Mouse (Mus musculus): ENCODE data around the gene Ddx39b. TPM values are rescaled to one million over a fixed set of nuclear protein-coding genes. Genes with fewer than 3 reads are reported as not detected.
"Not testable (repeated sequence)": the region's sequence is repeated elsewhere in the genome, so short reads cannot be mapped to it uniquely, and the experiment has no call there.

Ddx39b gene
- polyA plus RNA-seq, 1 experiment from 2014 or later, result 385 TPM

DNA sequence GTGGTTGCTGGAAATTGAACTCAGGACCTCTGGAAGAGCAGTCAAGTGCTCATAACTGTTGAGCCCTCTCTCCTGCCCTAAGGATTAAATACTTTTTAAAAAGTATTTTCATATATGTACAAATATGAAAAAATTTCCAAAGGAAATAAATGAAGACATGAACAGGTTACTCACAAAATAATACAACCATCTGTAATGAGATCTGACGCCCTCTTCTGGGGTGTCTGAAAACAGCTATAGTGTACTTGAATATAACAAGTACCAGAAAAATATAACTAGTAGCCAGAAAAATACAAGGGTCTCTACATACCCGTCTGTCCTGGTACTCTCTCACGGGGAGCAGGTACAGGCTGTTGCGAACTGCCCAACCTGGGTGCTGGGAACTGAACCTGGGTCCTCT lies 16.9 kb upstream of the Ddx39b start:
- 91% methylated on average over 4 of the region's 4 CpGs for WGBS
- H3K4me3 ChIP-seq, result no peak overlapping the region
- H3K36me3 ChIP-seq, result peaks cover 70% of the 10 kb centered on the region
- H3K9me3 ChIP-seq, result no peaks in the 10 kb centered on the region
- H3K4me1 ChIP-seq (replicated peaks), result no peaks in the 10 kb centered on the region
- no peaks in the 10 kb centered on the region for H3K27me3 ChIP-seq
- ATAC-seq (ENCODE audit: low read depth), result no peak
- no peak overlapping the region for H3K27ac ChIP-seq (replicated peaks)
- no peak overlapping the region for H3K4me2 ChIP-seq
- no peak overlapping the region for H3K9ac ChIP-seq

DNA sequence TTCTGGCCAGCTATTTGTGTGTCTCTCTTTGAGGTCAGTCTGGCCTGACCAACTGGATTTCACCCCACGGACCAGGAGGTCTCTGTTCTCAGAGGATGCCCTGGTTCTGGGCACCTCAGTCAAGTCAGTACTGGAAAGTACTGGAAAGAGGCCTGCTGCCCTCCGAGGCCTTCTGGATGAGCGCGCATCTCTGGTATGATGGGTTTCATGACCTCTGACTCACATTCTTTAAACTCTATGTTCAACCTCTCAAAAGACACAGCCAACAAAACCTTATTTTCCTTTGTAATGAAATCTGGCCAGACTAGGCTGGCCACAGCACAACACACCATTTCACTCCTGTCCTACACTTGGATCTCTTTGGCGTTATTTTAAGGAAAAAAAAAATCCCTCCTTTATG lies 16.1 kb upstream of the Ddx39b start:
- no peak overlapping the region for H3K27ac ChIP-seq (replicated peaks)
- H3K36me3 ChIP-seq, result peaks cover 70% of the 10 kb centered on the region
- no peak overlapping the region for H3K4me3 ChIP-seq
- H3K27me3 ChIP-seq, result no peaks in the 10 kb centered on the region
- ATAC-seq (ENCODE audit: low read depth), result no peak
- 95% methylated on average over 5 of the region's 5 CpGs for WGBS
- H3K4me2 ChIP-seq, result no peak overlapping the region
- H3K9me3 ChIP-seq, result no peaks in the 10 kb centered on the region
- H3K4me1 ChIP-seq (replicated peaks), result no peaks in the 10 kb centered on the region
- H3K9ac ChIP-seq, result no peak overlapping the region

DNA sequence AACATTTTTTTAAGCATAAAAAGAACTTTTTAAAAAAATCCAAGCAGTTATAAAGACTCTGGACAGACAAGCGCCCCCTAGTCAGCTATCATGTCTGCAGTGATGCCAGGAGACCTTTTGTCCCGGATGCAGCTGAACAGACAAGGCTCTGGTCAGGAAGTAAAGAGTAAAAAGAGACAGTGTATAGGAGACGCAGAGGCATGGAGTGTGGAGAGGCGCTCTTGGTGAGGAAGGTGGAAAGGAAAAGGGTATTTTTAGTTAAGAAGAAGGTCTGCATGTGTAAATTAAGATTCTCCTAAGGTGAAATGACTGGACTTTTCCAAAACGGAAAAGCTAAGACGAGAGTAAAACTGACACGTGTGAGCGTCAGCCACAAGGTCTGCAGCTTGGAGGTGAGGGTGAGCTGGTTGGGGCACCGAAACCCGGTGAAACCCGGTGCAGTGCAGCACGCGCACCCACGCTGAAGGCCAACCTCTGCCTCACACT lies 14.9 kb upstream of the Ddx39b start:
- Histone ChIP-seq H3K4me3 (no peak overlapping the region), H3K9me3 (no peaks in the 10 kb centered on the region), H3K27ac (replicated peaks) (no peak overlapping the region), H3K36me3 (peaks cover 71% of the 10 kb centered on the region), H3K9ac (no peak overlapping the region), H3K27me3 (no peaks in the 10 kb centered on the region), H3K4me2 (no peak overlapping the region), H3K4me1 (replicated peaks) (peaks cover under 1% of the 10 kb centered on the region; the same call in 1 of the 2 replicates)
- WGBS, result 91% methylated on average over 14 of the region's 14 CpGs
- ATAC-seq (ENCODE audit: low read depth), result no peak

DNA sequence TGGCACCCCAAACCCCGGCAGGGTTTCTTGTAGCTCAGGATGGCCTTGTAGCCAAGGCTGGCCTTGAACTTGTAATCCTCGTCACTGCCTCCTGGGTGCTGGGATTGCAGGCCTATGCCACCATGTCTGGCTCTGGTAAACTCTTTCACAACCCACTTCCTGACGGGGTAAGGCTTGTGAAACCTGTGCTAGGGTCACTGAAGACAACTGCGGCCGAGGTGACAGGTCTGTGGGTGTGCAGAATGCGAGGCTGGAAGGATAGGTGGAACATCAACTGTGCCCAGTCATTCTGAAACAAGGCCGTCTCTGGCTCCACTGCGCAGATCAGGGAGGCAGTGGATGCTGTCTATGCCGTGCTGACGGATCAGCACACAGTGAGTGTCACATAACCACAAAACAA lies 10.5 kb upstream of the Ddx39b start:
- Histone ChIP-seq H3K4me1 (replicated peaks) (peaks cover 31% of the 10 kb centered on the region), H3K27me3 (no peaks in the 10 kb centered on the region), H3K27ac (replicated peaks) (no peak overlapping the region), H3K4me2 (no peak overlapping the region), H3K36me3 (peaks cover 52% of the 10 kb centered on the region), H3K9me3 (no peaks in the 10 kb centered on the region), H3K4me3 (no peak overlapping the region), H3K9ac (peak overlapping the region; percentile 42; the same call in 1 of the 2 replicates)
- ATAC-seq (ENCODE audit: low read depth), result no peak
- 95% methylated on average over 10 of the region's 10 CpGs for WGBS

DNA sequence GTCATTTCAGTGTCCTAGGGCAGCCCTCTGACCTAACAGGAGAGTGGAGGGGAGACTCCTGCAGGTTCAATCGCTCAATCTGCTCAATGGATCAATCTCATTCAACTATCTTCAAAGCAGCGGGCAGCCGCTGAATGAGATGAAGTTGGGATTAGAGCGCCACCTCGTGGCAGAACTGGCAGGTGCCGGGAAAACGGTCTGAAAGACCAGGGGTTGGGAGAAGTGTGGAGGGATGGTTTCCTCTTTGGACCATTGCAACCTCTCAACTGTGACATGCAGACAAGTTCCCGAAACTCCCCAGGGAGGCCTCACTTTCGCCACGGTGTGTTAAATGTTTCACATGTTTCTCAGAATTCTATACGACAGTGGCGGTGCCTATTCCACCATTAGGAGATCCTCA lies 9.5 kb upstream of the Ddx39b start:
- H3K27me3 ChIP-seq, result no peaks in the 10 kb centered on the region
- H3K4me3 ChIP-seq, result no peak overlapping the region
- H3K9me3 ChIP-seq, result no peaks in the 10 kb centered on the region
- 0 out of 2 replicates have a peak overlapping the region, but pooled peaks have one; percentile 4 for H3K4me2 ChIP-seq
- WGBS, result 12% methylated on average over 12 of the region's 12 CpGs
- H3K9ac ChIP-seq, result peak overlapping the region; percentile 42
- H3K36me3 ChIP-seq, result peaks cover 46% of the 10 kb centered on the region
- peaks cover 38% of the 10 kb centered on the region for H3K4me1 ChIP-seq (replicated peaks)
- no peak for ATAC-seq (ENCODE audit: low read depth)
- H3K27ac ChIP-seq (replicated peaks), result no peak overlapping the region

DNA sequence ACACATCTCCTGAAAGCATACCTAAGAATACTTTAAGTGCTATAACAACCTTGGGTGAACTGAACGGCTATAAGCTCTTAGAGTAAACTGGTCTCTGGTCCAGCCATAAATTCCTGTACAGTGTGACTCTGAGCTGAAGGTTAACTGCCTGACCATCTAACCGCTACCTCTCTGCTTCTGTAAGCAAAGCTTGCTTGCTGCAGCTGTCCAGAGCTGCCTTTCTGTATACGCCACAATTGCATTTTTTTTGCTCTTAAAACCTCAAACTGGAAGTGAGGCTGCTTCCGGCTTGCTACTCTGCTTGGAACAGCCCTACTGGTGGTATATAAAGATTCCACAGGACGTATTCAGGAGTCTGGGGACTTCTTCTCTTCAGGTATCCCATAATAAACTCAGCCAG lies 8.9 kb upstream of the Ddx39b start:
- H3K9me3 ChIP-seq, result no peaks in the 10 kb centered on the region
- WGBS, result 89% methylated on average over 5 of the region's 5 CpGs
- no peak overlapping the region for H3K4me2 ChIP-seq
- H3K4me3 ChIP-seq, result no peak overlapping the region
- no peak for ATAC-seq (ENCODE audit: low read depth)
- H3K9ac ChIP-seq, result peak overlapping the region; percentile 31; the same call in 1 of the 2 replicates
- no peak overlapping the region for H3K27ac ChIP-seq (replicated peaks)
- peaks cover 44% of the 10 kb centered on the region for H3K4me1 ChIP-seq (replicated peaks)
- no peaks in the 10 kb centered on the region for H3K27me3 ChIP-seq
- H3K36me3 ChIP-seq, result peaks cover 40% of the 10 kb centered on the region

DNA sequence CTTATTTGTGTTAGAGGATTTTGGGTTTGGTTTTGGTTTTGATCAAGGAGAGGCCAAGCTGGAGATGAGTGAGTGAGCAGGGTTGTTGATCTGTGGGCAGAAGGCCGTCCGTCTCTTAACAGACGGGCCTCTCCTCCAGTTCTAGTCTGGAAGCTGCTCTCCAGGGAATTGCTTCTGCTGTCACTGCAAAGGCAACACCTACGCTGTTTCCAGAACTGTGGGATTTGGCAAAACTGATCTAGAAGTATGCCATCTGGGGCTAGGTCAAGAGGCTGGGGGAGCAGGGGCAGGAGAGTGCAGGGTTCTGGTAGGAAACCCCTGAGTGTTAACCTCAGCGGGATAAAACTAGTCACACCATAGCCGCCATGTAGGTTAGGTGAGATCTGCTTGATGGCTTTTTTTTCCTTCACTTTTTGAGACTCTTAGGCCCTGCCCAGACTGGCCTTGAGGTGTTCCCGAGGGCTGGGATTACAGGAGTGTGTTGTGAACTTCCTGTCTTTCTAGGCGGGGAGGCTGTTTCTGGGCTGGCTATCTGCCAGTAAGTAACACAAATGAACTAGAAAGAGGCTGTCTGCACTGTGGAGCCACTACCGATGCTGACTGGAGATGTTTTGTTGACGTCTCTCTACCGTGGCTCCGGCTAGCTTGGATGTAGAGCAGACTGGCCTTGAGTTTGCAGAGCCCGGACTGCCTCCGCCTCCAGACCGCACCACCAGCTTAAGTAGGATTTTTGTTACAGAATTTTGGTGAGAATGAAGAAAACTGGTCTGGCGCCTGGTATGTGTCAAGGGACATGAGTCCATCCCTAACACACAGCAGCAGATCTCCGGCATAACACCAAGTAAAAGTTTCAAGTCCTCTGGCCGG lies 8.2 kb upstream of the Ddx39b start, which contains the start of gene Atp6v1g2:
Atp6v1g2 (plus strand) TSS at position 547 of the 867 bp plus-strand sequence.
- Histone ChIP-seq H3K27me3 (no peaks in the 10 kb centered on the region), H3K27ac (replicated peaks) (peak within 1 kb of the TSS; percentile 95; the same call in 1 of the 2 replicates), H3K4me3 (peak within 1 kb of the TSS; percentile 53), H3K9ac (peak within 1 kb of the TSS; percentile 77), H3K4me1 (replicated peaks) (peaks cover 44% of the 10 kb centered on the region), H3K36me3 (peaks cover 33% of the 10 kb centered on the region), H3K9me3 (no peaks in the 10 kb centered on the region), H3K4me2 (peak within 1 kb of the TSS; percentile 97)
- ATAC-seq (ENCODE audit: low read depth), result no peak
- WGBS, result 80% methylated on average over 18 of the region's 18 CpGs

DNA sequence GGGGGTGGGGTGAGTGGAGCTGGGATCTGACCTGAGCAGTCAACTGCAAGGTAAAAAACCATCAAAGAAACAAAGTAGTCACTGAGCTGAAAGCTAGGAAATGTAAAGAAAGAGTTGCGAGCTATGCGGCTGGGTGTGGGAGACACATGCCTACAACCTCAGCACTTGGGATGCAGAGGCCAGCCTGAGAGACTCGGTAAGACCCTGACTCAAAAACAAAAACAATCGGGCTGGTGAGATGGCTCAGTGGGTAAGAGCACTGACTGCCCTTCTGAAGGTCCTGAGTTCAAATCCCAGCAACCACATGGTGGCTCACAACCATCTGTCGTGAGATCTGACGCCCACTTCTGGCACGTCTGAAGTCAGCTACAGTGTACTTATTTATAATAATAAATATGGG lies 7.5 kb upstream of the Ddx39b start:
- not testable (repeated sequence) for H3K9me3 ChIP-seq; H3K27me3 ChIP-seq; H3K27ac ChIP-seq (replicated peaks); ATAC-seq (ENCODE audit: low read depth)
- Histone ChIP-seq H3K4me3 (0 out of 2 replicates have a peak overlapping the region, but pooled peaks have one; percentile 53), H3K36me3 (peaks cover 26% of the 10 kb centered on the region), H3K9ac (peak overlapping the region; percentile 77; the same call in 1 of the 2 replicates), H3K4me2 (peak overlapping the region; percentile 97), H3K4me1 (replicated peaks) (peaks cover 44% of the 10 kb centered on the region)
- WGBS, result 90% methylated on average over 7 of the region's 7 CpGs

DNA sequence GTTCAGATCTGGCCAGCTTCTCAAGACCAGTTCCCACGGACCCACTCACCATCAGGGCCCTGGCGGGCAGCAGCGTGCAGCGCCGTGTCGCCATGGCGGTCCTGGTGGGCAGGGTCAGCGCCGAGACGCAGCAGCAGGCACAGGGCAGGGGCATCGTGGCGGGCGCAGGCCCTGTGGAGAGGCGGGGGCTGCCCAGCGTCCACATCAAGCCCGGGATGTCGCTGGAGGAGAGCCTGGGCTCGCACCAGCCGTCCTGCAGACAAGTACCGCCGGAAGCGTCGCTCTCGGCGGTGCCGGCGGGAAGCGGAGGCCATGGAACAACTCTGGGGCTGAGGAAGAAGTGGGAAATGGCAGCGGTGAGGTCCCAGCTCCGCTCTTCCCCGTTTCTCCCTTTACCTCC lies 6.6 kb upstream of the Ddx39b start:
- H3K4me2 ChIP-seq, result peak overlapping the region; percentile 97

DNA sequence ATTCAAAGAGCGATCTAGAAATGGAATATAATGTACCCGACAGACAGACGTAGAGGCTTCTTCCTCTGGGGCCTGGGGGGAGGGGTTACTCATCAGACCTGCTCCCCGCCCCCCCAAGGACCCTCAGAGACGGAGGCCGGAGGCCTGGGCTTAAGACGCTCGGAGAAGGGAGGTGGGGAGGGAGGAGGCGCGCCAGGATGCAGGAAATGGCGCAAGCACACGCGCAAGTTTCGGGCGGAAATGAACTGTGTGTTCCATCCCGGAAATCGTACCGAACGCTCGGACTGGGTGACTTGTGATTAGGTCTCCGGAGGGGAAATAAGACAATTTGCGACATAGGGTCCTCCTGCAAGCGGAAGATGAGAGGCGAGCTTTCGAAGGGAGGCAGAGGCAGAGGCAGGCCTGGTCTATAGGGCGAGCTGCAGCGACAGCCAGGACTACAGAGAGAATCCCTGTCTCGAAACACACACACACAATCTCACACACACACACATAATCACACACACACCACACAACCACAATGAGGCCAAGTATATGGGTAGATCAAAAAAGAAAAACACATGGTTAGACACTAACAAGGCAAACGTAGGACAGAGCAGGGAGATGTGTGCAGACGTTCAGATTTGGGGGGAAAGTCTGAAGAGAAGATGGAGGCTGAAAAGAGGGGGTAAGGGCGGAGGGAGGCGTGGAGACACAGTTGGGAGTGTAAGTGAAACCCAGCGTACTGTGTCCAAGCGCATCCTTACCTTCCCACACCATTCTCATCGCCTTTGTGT lies 5.7 kb upstream of the Ddx39b start, which contains the start of gene Nfkbil1:
Nfkbil1 (minus strand) TSS at position 179 of the 776 bp plus-strand sequence.
- peak; percentile 87 for ATAC-seq (ENCODE audit: low read depth)
- peak within 1 kb of the TSS; percentile 53 for H3K4me3 ChIP-seq
- H3K36me3 ChIP-seq, result peaks cover 9% of the 10 kb centered on the region
- peak within 1 kb of the TSS; percentile 97 for H3K4me2 ChIP-seq
- under 1% methylated on average over 35 of the region's 35 CpGs for WGBS
- peak within 1 kb of the TSS; percentile 77 for H3K9ac ChIP-seq
- H3K27me3 ChIP-seq, result no peaks in the 10 kb centered on the region
- H3K4me1 ChIP-seq (replicated peaks), result peaks cover 53% of the 10 kb centered on the region
- no peaks in the 10 kb centered on the region for H3K9me3 ChIP-seq
- H3K27ac ChIP-seq (replicated peaks), result peak within 1 kb of the TSS; percentile 95

More for the DNA sequence above, 6.6 kb upstream of the Ddx39b start:
- WGBS, result 7% methylated on average over 31 of the region's 31 CpGs
- H3K4me3 ChIP-seq, result peak overlapping the region; percentile 53
- H3K27ac ChIP-seq (replicated peaks), result peak overlapping the region; percentile 95
- ATAC-seq (ENCODE audit: low read depth), result no peak
- H3K4me1 ChIP-seq (replicated peaks), result peaks cover 44% of the 10 kb centered on the region
- H3K9ac ChIP-seq, result peak overlapping the region; percentile 77
- H3K36me3 ChIP-seq, result peaks cover 18% of the 10 kb centered on the region
- H3K27me3 ChIP-seq, result no peaks in the 10 kb centered on the region
- H3K9me3 ChIP-seq, result no peaks in the 10 kb centered on the region

DNA sequence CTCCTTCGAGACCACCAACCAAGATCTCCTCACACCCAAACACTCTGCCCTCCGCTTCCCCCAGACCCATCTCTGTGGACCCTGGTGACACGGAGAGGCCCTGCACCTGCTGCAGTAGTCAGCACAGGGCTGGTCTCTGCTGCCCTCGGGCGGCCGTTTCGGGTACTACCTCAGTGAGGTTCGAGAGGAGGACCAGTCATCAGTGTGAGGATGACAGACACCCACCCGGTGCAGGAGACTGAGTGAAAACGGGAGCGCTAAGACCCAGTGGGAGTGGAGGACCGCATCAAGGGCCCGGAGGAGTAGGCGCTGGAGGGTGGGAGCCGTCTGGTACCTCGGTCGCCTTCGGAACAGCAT lies 5.2 kb upstream of the Ddx39b start:
- H3K9ac ChIP-seq, result peak overlapping the region; percentile 77
- no peaks in the 10 kb centered on the region for H3K27me3 ChIP-seq
- no peaks in the 10 kb centered on the region for H3K9me3 ChIP-seq
- WGBS, result 1% methylated on average over 18 of the region's 18 CpGs
- peaks cover 55% of the 10 kb centered on the region for H3K4me1 ChIP-seq (replicated peaks)
- H3K36me3 ChIP-seq, result peaks cover 3% of the 10 kb centered on the region; the same call in 1 of the 2 replicates
- H3K4me3 ChIP-seq, result peak overlapping the region; percentile 53
- peak overlapping the region; percentile 95 for H3K27ac ChIP-seq (replicated peaks)
- H3K4me2 ChIP-seq, result peak overlapping the region; percentile 97
- peak; percentile 86 for ATAC-seq (ENCODE audit: low read depth)

DNA sequence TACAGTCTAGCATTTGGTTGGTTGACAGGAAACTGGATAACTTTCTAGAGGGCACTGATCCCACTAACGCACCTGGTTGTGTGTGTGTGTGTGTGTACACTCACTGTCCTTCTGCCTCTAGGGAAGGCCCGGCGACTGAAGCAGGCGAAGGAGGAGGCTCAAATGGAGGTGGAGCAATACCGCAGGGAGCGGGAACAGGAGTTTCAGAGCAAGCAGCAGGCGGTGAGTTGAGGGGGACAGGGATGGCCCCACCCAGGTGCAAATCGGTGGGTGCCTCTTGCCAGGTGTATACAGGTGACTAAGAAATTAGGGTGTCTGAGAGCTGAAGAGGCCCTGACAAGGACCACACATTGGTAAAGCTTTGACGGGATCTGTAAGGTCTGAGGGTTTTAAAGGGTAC lies 4.5 kb upstream of the Ddx39b start:
- Histone ChIP-seq H3K9me3 (no peaks in the 10 kb centered on the region), H3K4me1 (replicated peaks) (peaks cover 52% of the 10 kb centered on the region), H3K36me3 (0 out of 2 replicates have a peak, but pooled peaks cover 3% of the 10 kb centered on the region), H3K4me2 (peak overlapping the region; percentile 97), H3K9ac (peak overlapping the region; percentile 77), H3K4me3 (peak overlapping the region; percentile 53), H3K27ac (replicated peaks) (peak overlapping the region; percentile 95), H3K27me3 (no peaks in the 10 kb centered on the region)
- WGBS, result 78% methylated on average over 9 of the region's 9 CpGs
- ATAC-seq (ENCODE audit: low read depth), result no peak
